Mouse (Mus musculus) liver, embryonic 11.5 days (tissue): ENCODE results near the gene Tmem161a. TPM values are rescaled to one million over a fixed set of nuclear protein-coding genes. Genes with fewer than 3 reads are reported as not detected.

ENCODE experiments used
- ATAC-seq: fragments of 200-750 bp; cut with Nextera tagmentation; replicated peaks from 2 replicates; pipeline ENCODE4 v1.8.0; 2017; ENCODE audit warnings: moderate number of reproducible peaks, mild to moderate bottlenecking, moderate TSS enrichment, moderate library complexity; ENCODE audit not compliant: low FRiP score
- DNase-seq: peaks from one replicate; pipeline ENCODE4 v3.0.0-alpha.2; 2017; ENCODE audit warnings: low spot score
- H3K27ac ChIP-seq: fragments of 300-500 bp; sonication (generic); 2 replicates; pipeline ENCODE4 v1.5.1; 2014; ENCODE audit warnings: mild to moderate bottlenecking, low read depth, low read length, control low read depth
- H3K27me3 ChIP-seq: fragments of 300-500 bp; sonication (generic); replicated peaks from 2 replicates; pipeline ENCODE4 v1.6.1; 2014; ENCODE audit warnings: low read length, mixed read lengths; ENCODE audit not compliant: control insufficient read depth, insufficient read depth
- H3K36me3 ChIP-seq: fragments of 300-500 bp; sonication (generic); 2 replicates; pipeline ENCODE4 v1.6.1; 2014; ENCODE audit warnings: mild to moderate bottlenecking, low read length, moderate library complexity, mixed read lengths; ENCODE audit not compliant: control insufficient read depth, insufficient read depth
- H3K4me1 ChIP-seq: fragments of 300-500 bp; sonication (generic); replicated peaks from 2 replicates; pipeline ENCODE4 v1.6.1; 2014; ENCODE audit warnings: low read length, mixed read lengths; ENCODE audit not compliant: control insufficient read depth, insufficient read depth
- H3K4me2 ChIP-seq: fragments of 300-500 bp; sonication (generic); 2 replicates; pipeline ENCODE4 v1.6.1; 2014; ENCODE audit warnings: mild to moderate bottlenecking, control low read depth, moderate library complexity
- H3K4me3 ChIP-seq: fragments of 300-500 bp; sonication (generic); 2 replicates; pipeline ENCODE4 v1.5.1; 2014; ENCODE audit warnings: low read depth, low read length, control low read depth
- H3K9ac ChIP-seq: fragments of 300-500 bp; sonication (generic); 2 replicates; pipeline ENCODE4 v1.6.1; 2014; ENCODE audit warnings: low read depth, low read length, control low read depth
- H3K9me3 ChIP-seq: fragments of 300-500 bp; sonication (generic); 2 replicates; pipeline ENCODE4 v1.6.1; 2016; ENCODE audit warnings: low read length, inconsistent platforms, mixed read lengths; ENCODE audit not compliant: control insufficient read depth
- WGBS: fragments of 180-500 bp; shearing (Covaris S2); extraction: QIAGEN DNeasy Blood & Tissue Kit; methylation state at CpG from one replicate; pipeline ENCODE4 v1.1.7; 2014; 5-methylcytosine and 5-hydroxymethylcytosine counted together
- polyA plus RNA-seq: library from polyadenylated mRNA; unstranded; fragments of >200 nt; fragmentation: Nextera tagmentation; extraction: Ambion mirVana; gene quantifications from 2 replicates; pipeline ENCODE4 v1.2.1, GENCODE M21; 2014

Gene Tmem161a
- polyA plus RNA-seq, 1 experiment from 2014 or later, result 53.1 TPM

GRCm38 (mm10) chr8:70152537-70153257 lies 19.5 kb upstream of the Tmem161a start:
- DNase-seq, result peak; percentile 71
- 0 out of 2 replicates have a peak overlapping the region, but pooled peaks have one; percentile 9 for H3K4me3 ChIP-seq
- no peak overlapping the region for H3K9ac ChIP-seq
- no peaks in the 10 kb centered on the region for H3K36me3 ChIP-seq
- peaks cover 4% of the 10 kb centered on the region for H3K4me1 ChIP-seq
- H3K4me2 ChIP-seq, result peak overlapping the region; percentile 55
- H3K27me3 ChIP-seq, result peaks cover 16% of the 10 kb centered on the region; the same call in 1 of the 2 replicates
- WGBS, result 16% methylated on average over 22 of the region's 22 CpGs
- H3K9me3 ChIP-seq, result no peaks in the 10 kb centered on the region
- H3K27ac ChIP-seq, result no peak overlapping the region
- peak; percentile 96 for ATAC-seq

GRCm38 (mm10) chr8:70157240-70157800 lies 14.8 kb upstream of the Tmem161a start:
- Histone ChIP-seq H3K9ac (no peak overlapping the region), H3K4me1 (peaks cover 4% of the 10 kb centered on the region), H3K36me3 (no peaks in the 10 kb centered on the region), H3K9me3 (no peaks in the 10 kb centered on the region), H3K27ac (no peak overlapping the region), H3K4me3 (no peak overlapping the region), H3K4me2 (no peak overlapping the region), H3K27me3 (peaks cover 11% of the 10 kb centered on the region; the same call in 1 of the 2 replicates)
- ATAC-seq (no peak), DNase-seq (no peak)
- 83% methylated on average over 1 of the region's 1 CpGs for WGBS

- no peaks in the 10 kb centered on the region for H3K9me3 ChIP-seq
- peak overlapping the region; percentile 25; the same call in 1 of the 2 replicates for H3K27ac ChIP-seq
- ATAC-seq (peak; percentile 87), DNase-seq (peak; percentile 88)
- peak overlapping the region; percentile 64 for H3K9ac ChIP-seq
- H3K4me1 ChIP-seq, result peaks cover 3% of the 10 kb centered on the region; the same call in 1 of the 2 replicates
- peaks cover 11% of the 10 kb centered on the region; the same call in 1 of the 2 replicates for H3K27me3 ChIP-seq
- H3K4me2 ChIP-seq, result peak overlapping the region; percentile 93
- WGBS, result 11% methylated on average over 40 of the region's 40 CpGs
- H3K4me3 ChIP-seq, result peak overlapping the region; percentile 65
- no peaks in the 10 kb centered on the region for H3K36me3 ChIP-seq
Observed at GRCm38 (mm10) chr8:70158069-70158853, 13.9 kb upstream of the Tmem161a start.

- H3K4me1 ChIP-seq, result peaks cover 3% of the 10 kb centered on the region; the same call in 1 of the 2 replicates
- H3K36me3 ChIP-seq, result no peaks in the 10 kb centered on the region
- no peak for DNase-seq
- H3K4me3 ChIP-seq, result no peak overlapping the region
- no peak overlapping the region for H3K9ac ChIP-seq
- no peak overlapping the region for H3K27ac ChIP-seq
- ATAC-seq, result no peak
- H3K27me3 ChIP-seq, result peaks cover 11% of the 10 kb centered on the region; the same call in 1 of the 2 replicates
- WGBS, result 74% methylated on average over 4 of the region's 4 CpGs
- no peak overlapping the region; the same call in 1 of the 2 replicates for H3K4me2 ChIP-seq
- H3K9me3 ChIP-seq, result no peaks in the 10 kb centered on the region
Observed at GRCm38 (mm10) chr8:70159211-70159610, 12.9 kb upstream of the Tmem161a start.

- H3K4me3 ChIP-seq, result no peak overlapping the region
- peaks cover 8% of the 10 kb centered on the region for H3K27me3 ChIP-seq
- 49% methylated on average over 13 of the region's 13 CpGs for WGBS
- no peaks in the 10 kb centered on the region for H3K36me3 ChIP-seq
- no peak overlapping the region for H3K27ac ChIP-seq
- DNase-seq (no peak), ATAC-seq (no peak)
- H3K4me1 ChIP-seq, result peaks cover 3% of the 10 kb centered on the region; the same call in 1 of the 2 replicates
- no peak overlapping the region for H3K4me2 ChIP-seq
- H3K9ac ChIP-seq, result no peak overlapping the region
- no peaks in the 10 kb centered on the region for H3K9me3 ChIP-seq
Observed at GRCm38 (mm10) chr8:70160015-70160414, 12.1 kb upstream of the Tmem161a start.

- Histone ChIP-seq H3K9me3 (no peaks in the 10 kb centered on the region), H3K4me1 (peaks cover 15% of the 10 kb centered on the region), H3K4me3 (no peak overlapping the region), H3K27me3 (peaks cover 12% of the 10 kb centered on the region), H3K27ac (no peak overlapping the region), H3K4me2 (no peak overlapping the region), H3K9ac (no peak overlapping the region), H3K36me3 (no peaks in the 10 kb centered on the region)
- WGBS, result 84% methylated on average over 3 of the region's 3 CpGs
- ATAC-seq, result no peak
- DNase-seq, result no peak
Observed at GRCm38 (mm10) chr8:70163316-70163715, 8.8 kb upstream of the Tmem161a start.

GRCm38 (mm10) chr8:70166504-70167110 lies 5.5 kb upstream of the Tmem161a start:
- H3K4me2 ChIP-seq, result peak overlapping the region; percentile 61
- peaks cover 25% of the 10 kb centered on the region for H3K4me1 ChIP-seq
- WGBS, result 3% methylated on average over 21 of the region's 21 CpGs
- no peak overlapping the region for H3K27ac ChIP-seq
- H3K9ac ChIP-seq, result 0 out of 2 replicates have a peak overlapping the region, but pooled peaks have one; percentile 6
- no peaks in the 10 kb centered on the region for H3K9me3 ChIP-seq
- H3K27me3 ChIP-seq, result peaks cover 12% of the 10 kb centered on the region
- H3K36me3 ChIP-seq, result no peaks in the 10 kb centered on the region
- peak; percentile 72 for ATAC-seq
- DNase-seq, result peak; percentile 86
- peak overlapping the region; percentile 15; the same call in 1 of the 2 replicates for H3K4me3 ChIP-seq

- H3K9me3 ChIP-seq, result no peaks in the 10 kb centered on the region
- no peak overlapping the region for H3K27ac ChIP-seq
- no peak for ATAC-seq
- no peaks in the 10 kb centered on the region for H3K36me3 ChIP-seq
- H3K4me1 ChIP-seq, result peaks cover 42% of the 10 kb centered on the region
- H3K27me3 ChIP-seq, result peaks cover 9% of the 10 kb centered on the region
- H3K9ac ChIP-seq, result no peak overlapping the region
- DNase-seq, result no peak
- no peak overlapping the region for H3K4me3 ChIP-seq
- no peak overlapping the region for H3K4me2 ChIP-seq
- WGBS, result 54% methylated on average over 3 of the region's 3 CpGs
Observed at GRCm38 (mm10) chr8:70170116-70170515, 2.0 kb upstream of the Tmem161a start.
